Comparison of ENCODE assay signal across 8 mouse cellular contexts in the genomic region with DNA sequence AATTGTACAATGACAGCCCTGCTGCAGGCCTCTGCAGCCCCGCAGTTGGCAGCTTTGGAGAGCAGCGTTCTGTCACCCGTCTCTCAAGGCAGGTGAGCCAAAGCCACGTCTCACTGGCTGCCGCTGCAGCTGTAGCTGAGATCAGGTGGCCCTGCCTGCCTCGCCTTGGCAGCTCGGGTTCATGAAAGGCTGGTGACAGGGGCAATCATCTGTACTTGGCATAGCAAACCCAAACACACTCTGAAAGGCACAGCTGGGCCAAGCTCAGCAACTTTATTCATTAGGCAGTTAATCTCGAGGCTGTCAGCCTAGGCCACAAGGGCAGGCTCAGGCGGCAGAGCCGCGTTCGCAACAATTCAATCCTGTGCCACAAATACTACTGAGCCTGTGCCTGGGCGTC.
A peak's percentile ranks its signal among the peaks of the same experiment; 100 is the strongest.
DNase-seq lines count a peak whose midpoint lies in the region; ATAC-seq and TF ChIP-seq lines count a peak whose summit lies in the region.

No protein-coding gene starts in this region.

- TF ChIP-seq POLR2A in cerebellum, adult 2 months (IDR thresholded peaks at IDR 0.05; ENCODE audit: borderline replicate concordance, insufficient read depth, low read length) = no peak

- H3K36me3 ChIP-seq in kidney, embryonic 15.5 days = no peaks in the 10 kb centered on the region
- no peaks in the 10 kb centered on the region for H3K36me3 ChIP-seq in neural tube, embryonic 11.5 days (ENCODE audit: control insufficient read depth, insufficient read depth, low read length)

- WGBS in kidney, embryonic 15.5 days = 23% methylated on average over 13 of the region's 13 CpGs
- WGBS in neural tube, embryonic 11.5 days = 21% methylated on average over 13 of the region's 13 CpGs
- WGBS in cerebellum, adult 2 months = 33% methylated on average over 13 of the region's 13 CpGs

- H3K27ac ChIP-seq in kidney, embryonic 15.5 days = no peak overlapping the region
- H3K27ac ChIP-seq in neural tube, embryonic 11.5 days (ENCODE audit: low read depth, low read length) = no peak overlapping the region
- H3K27ac ChIP-seq in cerebellum, adult 2 months (ENCODE audit: insufficient read depth, low read length) = no peak overlapping the region

- H3K4me3 ChIP-seq in kidney, embryonic 15.5 days (replicated peaks) = no peak overlapping the region
- H3K4me3 ChIP-seq in neural tube, embryonic 11.5 days (ENCODE audit: low read depth, low read length) = no peak overlapping the region
- H3K4me3 ChIP-seq in cerebellum, adult 2 months (replicated peaks; ENCODE audit: insufficient read depth, low read depth, low read length) = no peak overlapping the region

- no peak for DNase-seq in frontal cortex, postnatal 10 days (ENCODE audit: low spot score in 2 of 2)
- peak; percentile 64 for DNase-seq in gastrocnemius, postnatal 25 days
- peak; percentile 41 for DNase-seq in neural tube, embryonic 11.5 days (ENCODE audit: low spot score)
- DNase-seq in cerebellum, adult 2 months = no peak
- DNase-seq in cerebellum, adult 9-11 months = no peak
- DNase-seq in right cerebral cortex, adult 2 months (ENCODE audit: low spot score in 2 of 2) = no peak

- peaks cover 5% of the 10 kb centered on the region for H3K4me1 ChIP-seq in kidney, embryonic 15.5 days
- peaks cover 12% of the 10 kb centered on the region for H3K4me1 ChIP-seq in neural tube, embryonic 11.5 days (ENCODE audit: control insufficient read depth, insufficient read depth, low read length)
- no peaks in the 10 kb centered on the region for H3K4me1 ChIP-seq in cerebellum, adult 2 months (ENCODE audit: control insufficient read depth, insufficient read depth, low read length)

- no peaks in the 10 kb centered on the region; the same call in 1 of the 2 replicates for H3K27me3 ChIP-seq in kidney, embryonic 15.5 days
- peaks cover 7% of the 10 kb centered on the region for H3K27me3 ChIP-seq in neural tube, embryonic 11.5 days (ENCODE audit: control insufficient read depth, insufficient read depth, low read length)
- no peaks in the 10 kb centered on the region; the same call in 1 of the 2 replicates for H3K27me3 ChIP-seq in cerebellum, adult 2 months (ENCODE audit: control insufficient read depth, insufficient read depth, low read length)

- ATAC-seq in frontal cortex, adult (ENCODE audit: low TSS enrichment) = peak; percentile 57; the same call in 1 of the 2 replicates
- peak; percentile 72 for ATAC-seq in kidney, embryonic 15.5 days (replicated peaks; ENCODE audit: low FRiP score)
- peak; percentile 48 for ATAC-seq in neural tube, embryonic 11.5 days (ENCODE audit: insufficient read depth, low FRiP score, low TSS enrichment)

- H3K9me3 ChIP-seq in kidney, embryonic 15.5 days (replicated peaks) = no peaks in the 10 kb centered on the region
- no peaks in the 10 kb centered on the region for H3K9me3 ChIP-seq in neural tube, embryonic 11.5 days (ENCODE audit: control insufficient read depth, low read length)

- H3K4me2 ChIP-seq in kidney, embryonic 15.5 days = no peak overlapping the region
- H3K4me2 ChIP-seq in neural tube, embryonic 11.5 days (ENCODE audit: low read depth) = no peak overlapping the region

- no peak overlapping the region for H3K9ac ChIP-seq in kidney, embryonic 15.5 days
- no peak overlapping the region for H3K9ac ChIP-seq in neural tube, embryonic 11.5 days (ENCODE audit: low read length)

- no peak for TF ChIP-seq CTCF in cerebellum, adult 2 months (IDR thresholded peaks at IDR 0.05; ENCODE audit: borderline replicate concordance, insufficient read depth, low read depth, low read length)

Comparison
In these comparisons a context has a peak if more than half of its experiments do, and no peak if none do; other contexts are left out.
1. DNase-seq: peak in gastrocnemius, postnatal 25 days (single experiment) and neural tube, embryonic 11.5 days (single experiment); none in frontal cortex, postnatal 10 days (0 of 2), cerebellum, adult 2 months (0 of 2), cerebellum, adult 9-11 months (single experiment) and right cerebral cortex, adult 2 months (0 of 2).
2. Peak in every context shown above with its lines, with median percentiles within 50 percentile points of each other: ATAC-seq.